Mouse (Mus musculus) kidney, adult 2 months (tissue): Measurements from ENCODE around the gene Tmem220. TPM values are rescaled to one million over a fixed set of nuclear protein-coding genes. Genes with fewer than 3 reads are reported as not detected.
A peak's percentile ranks its signal among the peaks of the same experiment; 100 is the strongest.

Experiments used
- DNase-seq: peaks from one replicate; pipeline ENCODE4 v3.0.0; 2021
- H3K27ac ChIP-seq: fragments of 200-500 bp; 2 replicates; pipeline ENCODE4 v1.5.1; 2012; ENCODE audit warnings: low read depth, low read length, control low read depth, inconsistent platforms; ENCODE audit not compliant: insufficient read depth
- H3K27me3 ChIP-seq: fragments of 200-500 bp; replicated peaks from 2 replicates; pipeline ENCODE4 v1.6.1; 2012; ENCODE audit warnings: mild to moderate bottlenecking, moderate library complexity, low read length, inconsistent platforms; ENCODE audit not compliant: control insufficient read depth, insufficient read depth
- H3K36me3 ChIP-seq: fragments of 200-500 bp; 2 replicates; pipeline ENCODE4 v1.6.1; 2012; ENCODE audit warnings: mild to moderate bottlenecking, moderate library complexity, low read length, inconsistent platforms; ENCODE audit not compliant: control insufficient read depth, insufficient read depth
- H3K4me1 ChIP-seq: fragments of 200-500 bp; 2 replicates; pipeline ENCODE4 v1.6.1; 2011; ENCODE audit warnings: low read length; ENCODE audit not compliant: control insufficient read depth, insufficient read depth
- H3K4me3 ChIP-seq: fragments of 200-500 bp; 2 replicates; pipeline ENCODE4 v1.5.1; 2011; ENCODE audit warnings: mild to moderate bottlenecking, low read depth, low read length, control low read depth; ENCODE audit not compliant: insufficient read depth
- CTCF ChIP-seq: fragments of 200-500 bp; conservative IDR thresholded peaks from 2 replicates; pipeline ENCODE4 v1.5.1; 2011; ENCODE audit warnings: low read depth, mild to moderate bottlenecking, control low read depth, low read length, moderate library complexity, mixed read lengths; ENCODE audit not compliant: insufficient read depth, insufficient read length
- POLR2A ChIP-seq: fragments of 200-500 bp; IDR thresholded peaks from one replicate; pipeline ENCODE4 v1.6.1; 2011; ENCODE audit warnings: low read depth, low read length, control low read depth
- WGBS: fragments of 180-500 bp; shearing (Covaris S2); methylation state at CpG from one replicate; pipeline ENCODE4 v1.1.7; 2018; 5-methylcytosine and 5-hydroxymethylcytosine counted together
- polyA plus RNA-seq: library from polyadenylated mRNA; depleted of rRNA; stranded (reverse); fragments of >200 nt; gene quantifications from 2 replicates; pipeline ENCODE4 v1.2.3, GENCODE M21; 2012

The Tmem220 gene
- polyA plus RNA-seq, 1 experiment = 7.5 TPM

- Histone ChIP-seq H3K27me3 (no peaks in the 10 kb centered on the region), H3K36me3 (no peaks in the 10 kb centered on the region), H3K4me1 (no peaks in the 10 kb centered on the region; the same call in 1 of the 2 replicates), H3K4me3 (peak overlapping the region; percentile 41), H3K27ac (no peak overlapping the region)
- peak; percentile 54 for DNase-seq
- no peak for TF ChIP-seq CTCF
- TF ChIP-seq POLR2A = no peak
- WGBS = 6% methylated on average over 11 of the region's 11 CpGs
Measured at GRCm38 (mm10) chr11:66985136-66985702, 39.7 kb upstream of the Tmem220 start.

GRCm38 (mm10) chr11:66992150-66992549, 32.8 kb upstream of the Tmem220 start:
- Histone ChIP-seq H3K27ac (no peak overlapping the region), H3K27me3 (no peaks in the 10 kb centered on the region), H3K4me3 (no peak overlapping the region), H3K36me3 (no peaks in the 10 kb centered on the region), H3K4me1 (no peaks in the 10 kb centered on the region)
- TF ChIP-seq CTCF (no peak), POLR2A (no peak)
- 90% methylated on average over 2 of the region's 2 CpGs for WGBS
- no peak for DNase-seq

GRCm38 (mm10) chr11:66993674-66994073, 31.3 kb upstream of the Tmem220 start:
- H3K27me3 ChIP-seq = no peaks in the 10 kb centered on the region
- TF ChIP-seq POLR2A (no peak), CTCF (no peak)
- no peak overlapping the region for H3K27ac ChIP-seq
- WGBS = 21% methylated on average over 1 of the region's 1 CpGs
- no peak for DNase-seq
- H3K36me3 ChIP-seq = no peaks in the 10 kb centered on the region
- H3K4me1 ChIP-seq = peaks cover 11% of the 10 kb centered on the region
- no peak overlapping the region for H3K4me3 ChIP-seq

GRCm38 (mm10) chr11:66996446-66996845, 28.5 kb upstream of the Tmem220 start:
- TF ChIP-seq CTCF = no peak
- no peak for TF ChIP-seq POLR2A
- Histone ChIP-seq H3K4me3 (no peak overlapping the region), H3K27me3 (no peaks in the 10 kb centered on the region), H3K36me3 (no peaks in the 10 kb centered on the region), H3K27ac (no peak overlapping the region), H3K4me1 (peaks cover 13% of the 10 kb centered on the region)
- 91% methylated on average over 4 of the region's 4 CpGs for WGBS
- no peak for DNase-seq

GRCm38 (mm10) chr11:66998467-66999403, 26.2 kb upstream of the Tmem220 start:
- no peaks in the 10 kb centered on the region for H3K27me3 ChIP-seq
- H3K27ac ChIP-seq = peak overlapping the region; percentile 71

GRCm38 (mm10) chr11:67000671-67001070, 24.3 kb upstream of the Tmem220 start:
- DNase-seq = no peak
- Histone ChIP-seq H3K4me3 (no peak overlapping the region), H3K36me3 (no peaks in the 10 kb centered on the region), H3K4me1 (peaks cover 13% of the 10 kb centered on the region), H3K27ac (no peak overlapping the region), H3K27me3 (no peaks in the 10 kb centered on the region)
- TF ChIP-seq POLR2A (no peak), CTCF (no peak)
- 75% methylated on average over 4 of the region's 4 CpGs for WGBS

More at GRCm38 (mm10) chr11:66998467-66999403, 26.2 kb upstream of the Tmem220 start:
- Histone ChIP-seq H3K4me3 (no peak overlapping the region), H3K4me1 (peaks cover 13% of the 10 kb centered on the region), H3K36me3 (no peaks in the 10 kb centered on the region)
- 41% methylated on average over 14 of the region's 14 CpGs for WGBS
- TF ChIP-seq CTCF = no peak
- no peak for TF ChIP-seq POLR2A
- peak; percentile 92 for DNase-seq

- 56% methylated on average over 1 of the region's 1 CpGs for WGBS
- no peak for DNase-seq
- Histone ChIP-seq H3K27me3 (no peaks in the 10 kb centered on the region), H3K4me3 (no peak overlapping the region), H3K27ac (no peak overlapping the region), H3K4me1 (peaks cover 13% of the 10 kb centered on the region), H3K36me3 (no peaks in the 10 kb centered on the region)
- no peak for TF ChIP-seq CTCF
- no peak for TF ChIP-seq POLR2A
Measured at GRCm38 (mm10) chr11:67001717-67002116, 23.2 kb upstream of the Tmem220 start.
